Mouse (Mus musculus) liver, embryonic 14.5 days (tissue): ENCODE data around the gene Gm20521. TPM values are rescaled to one million over a fixed set of nuclear protein-coding genes. Genes with fewer than 3 reads are reported as not detected.

Experiments used
- ATAC-seq: fragments of 200-750 bp; cut with Nextera tagmentation; 2 replicates; pipeline ENCODE4 v1.8.0; 2017; ENCODE audit warnings: moderate number of reproducible peaks, mild to moderate bottlenecking, moderate library complexity; ENCODE audit not compliant: insufficient read depth
- DNase-seq, 3 experiments: peaks; one replicate each; pipeline ENCODE4 v3.0.0-alpha.2; 2012 to 2013; ENCODE audit warnings: low read depth in 3 of 3, low spot score in 3 of 3
- H3K27ac ChIP-seq: fragments of 300-500 bp; sonication (generic); 2 replicates; pipeline ENCODE4 v1.5.1; 2014; ENCODE audit warnings: moderate library complexity, mild to moderate bottlenecking, control low read depth, inconsistent platforms
- H3K27me3 ChIP-seq: fragments of 300-500 bp; sonication (generic); 2 replicates; pipeline ENCODE4 v1.6.1; 2014; ENCODE audit warnings: mild to moderate bottlenecking, low read length, moderate library complexity; ENCODE audit not compliant: control insufficient read depth, insufficient read depth
- H3K36me3 ChIP-seq: fragments of 300-500 bp; sonication (generic); replicated peaks from 2 replicates; pipeline ENCODE4 v1.6.1; 2014; ENCODE audit warnings: low read depth; ENCODE audit not compliant: control insufficient read depth, insufficient read depth
- H3K4me1 ChIP-seq, 2 experiments: fragments of 200-500 bp in 1 of 2; fragments of 300-500 bp in 1 of 2; sonication (generic) in 1 of 2; replicated peaks; 2 replicates each; pipeline ENCODE4 v1.6.1; 2012 to 2014; ENCODE audit warnings: antibody characterized with exemption in 1 of 2, inconsistent platforms in 1 of 2, low read length in 1 of 2; ENCODE audit not compliant: control insufficient read depth in 2 of 2, insufficient read depth in 2 of 2
- H3K4me2 ChIP-seq: fragments of 300-500 bp; sonication (generic); 2 replicates; pipeline ENCODE4 v1.6.1; 2014; ENCODE audit warnings: low read depth, mild to moderate bottlenecking, control low read depth, moderate library complexity
- H3K4me3 ChIP-seq, 2 experiments: fragments of 200-500 bp in 1 of 2; fragments of 300-500 bp in 1 of 2; sonication (generic) in 1 of 2; 2 replicates each; pipeline ENCODE4 v1.5.1; 2012 to 2014; ENCODE audit warnings: low read depth in 2 of 2, low read length in 2 of 2, mild to moderate bottlenecking in 2 of 2, control low read depth in 1 of 2, inconsistent platforms in 1 of 2, moderate library complexity in 1 of 2; ENCODE audit not compliant: insufficient read depth in 1 of 2
- H3K9ac ChIP-seq: fragments of 300-500 bp; sonication (generic); replicated peaks from 2 replicates; pipeline ENCODE4 v1.6.1; 2014; ENCODE audit warnings: mild to moderate bottlenecking, control low read depth, moderate library complexity
- H3K9me3 ChIP-seq: fragments of 300-500 bp; sonication (generic); 2 replicates; pipeline ENCODE4 v1.6.1; 2016; ENCODE audit warnings: low read length, mixed read lengths; ENCODE audit not compliant: control insufficient read depth
- CTCF ChIP-seq: IDR thresholded peaks from 2 replicates; pipeline ENCODE4 v1.5.1; 2016; ENCODE audit warnings: antibody characterized with exemption, low read depth, control low read depth
- EP300 ChIP-seq: IDR thresholded peaks from 2 replicates; pipeline ENCODE4 v1.6.1; 2016; ENCODE audit warnings: antibody characterized with exemption, low read depth
- WGBS: fragments of 180-500 bp; shearing (Covaris S2); extraction: QIAGEN DNeasy Blood & Tissue Kit; methylation state at CpG from one replicate; pipeline ENCODE4 v1.1.7; 2014; ENCODE audit not compliant: insufficient replicate concordance; 5-methylcytosine and 5-hydroxymethylcytosine counted together
- polyA plus RNA-seq, 2 experiments: library from polyadenylated mRNA; depleted of rRNA in 1 of 2; stranded (reverse) in 1 of 2; unstranded in 1 of 2; fragments of >200 nt; fragmentation: Nextera tagmentation in 1 of 2; extraction: Ambion mirVana in 1 of 2; gene quantifications; 2 replicates each; pipeline versions ENCODE4 v1.2.1 to v1.2.3; 2012 to 2014

The Gm20521 gene
- polyA plus RNA-seq, 2 experiments = 0.06 TPM; not detected in 1

- Histone ChIP-seq H3K9ac (no peak overlapping the region), H3K4me3 (no peak overlapping the region), H3K27ac (no peak overlapping the region), H3K27me3 (peaks cover 43% of the 10 kb centered on the region), H3K36me3 (no peaks in the 10 kb centered on the region), H3K4me2 (peak overlapping the region; percentile 42), H3K9me3 (no peaks in the 10 kb centered on the region), H3K4me1 (peaks cover 8 to 12% of the 10 kb centered on the region in 2 experiments)
- ATAC-seq (peak; percentile 83), DNase-seq (peak; percentile 27 to 50 (median 31))
- no peak for TF ChIP-seq EP300
- TF ChIP-seq CTCF = no peak
- 34% methylated on average over 7 of the region's 7 CpGs for WGBS
Observed at GRCm38 (mm10) chr14:54924641-54925348, 41.6 kb downstream of the Gm20521 start.

- Histone ChIP-seq H3K9ac (no peak within 1 kb of the TSS), H3K27ac (no peak within 1 kb of the TSS), H3K4me2 (peak within 1 kb of the TSS; percentile 55), H3K4me1 (peaks cover 8 to 12% of the 10 kb centered on the region in 2 experiments), H3K36me3 (no peaks in the 10 kb centered on the region), H3K9me3 (no peaks in the 10 kb centered on the region), H3K4me3 (peak within 1 kb of the TSS; percentile 11 to 36), H3K27me3 (peaks cover 43% of the 10 kb centered on the region)
- no peak for DNase-seq
- 7% methylated on average over 56 of the region's 57 CpGs for WGBS
- TF ChIP-seq EP300 = no peak
- no peak for TF ChIP-seq CTCF
- no peak for ATAC-seq
Observed at GRCm38 (mm10) chr14:54925349-54926342, 42.4 kb downstream of the Gm20521 start, which contains the start of gene Efs. Gene Efs, minus strand, starts transcription at chr14:54926126.

- Histone ChIP-seq H3K4me3 (peak overlapping the region; percentile 11 to 36), H3K9me3 (no peaks in the 10 kb centered on the region), H3K9ac (no peak overlapping the region), H3K36me3 (no peaks in the 10 kb centered on the region), H3K4me1 (peaks cover 8 to 12% of the 10 kb centered on the region in 2 experiments), H3K27me3 (peaks cover 43% of the 10 kb centered on the region), H3K27ac (no peak overlapping the region), H3K4me2 (peak overlapping the region; percentile 55)
- TF ChIP-seq CTCF = no peak
- no peak for TF ChIP-seq EP300
- under 1% methylated on average over 53 of the region's 58 CpGs for WGBS
- ATAC-seq = no peak
- DNase-seq = no peak
Observed at GRCm38 (mm10) chr14:54926401-54927158, 43.3 kb downstream of the Gm20521 start.

GRCm38 (mm10) chr14:54927296-54927695 lies 44.1 kb downstream of the Gm20521 start:
- H3K4me3 ChIP-seq = no peak overlapping the region
- no peak overlapping the region for H3K9ac ChIP-seq
- H3K27me3 ChIP-seq = peaks cover 43% of the 10 kb centered on the region
- no peaks in the 10 kb centered on the region for H3K9me3 ChIP-seq
- no peak overlapping the region for H3K27ac ChIP-seq
- ATAC-seq (no peak), DNase-seq (no peak)
- peaks cover 8 to 12% of the 10 kb centered on the region in 2 experiments for H3K4me1 ChIP-seq
- WGBS = 23% methylated on average over 7 of the region's 7 CpGs
- no peak for TF ChIP-seq EP300
- H3K4me2 ChIP-seq = no peak overlapping the region
- no peaks in the 10 kb centered on the region for H3K36me3 ChIP-seq
